Mouse (Mus musculus) embryonic facial prominence, embryonic 10.5 days (tissue): ENCODE data around the gene Lum. TPM values are rescaled to one million over a fixed set of nuclear protein-coding genes. Genes with fewer than 3 reads are reported as not detected.

Source experiments
- DNase-seq: peaks from one replicate; pipeline ENCODE4 v3.0.0-alpha.2; 2017; ENCODE audit warnings: low spot score
- H3K27ac ChIP-seq: fragments of 300-500 bp; sonication (generic); replicated peaks from 2 replicates; pipeline ENCODE4 v1.5.1; 2016; ENCODE audit warnings: mild to moderate bottlenecking
- H3K27me3 ChIP-seq: fragments of 300-500 bp; sonication (generic); replicated peaks from 2 replicates; pipeline ENCODE4 v1.6.1; 2016; ENCODE audit warnings: low read depth, mild to moderate bottlenecking; ENCODE audit not compliant: poor library complexity, severe bottlenecking
- H3K36me3 ChIP-seq: fragments of 300-500 bp; sonication (generic); replicated peaks from 2 replicates; pipeline ENCODE4 v1.6.1; 2016; ENCODE audit warnings: mild to moderate bottlenecking, moderate library complexity
- H3K4me1 ChIP-seq: fragments of 300-500 bp; sonication (generic); 2 replicates; pipeline ENCODE4 v1.6.1; 2016
- H3K4me3 ChIP-seq: fragments of 300-500 bp; sonication (generic); 2 replicates; pipeline ENCODE4 v1.5.1; 2016; ENCODE audit warnings: mild to moderate bottlenecking, moderate library complexity
- H3K9me3 ChIP-seq: fragments of 300-500 bp; sonication (generic); 2 replicates; pipeline ENCODE4 v1.6.1; 2016; ENCODE audit warnings: mild to moderate bottlenecking
- WGBS: fragments of 180-500 bp; shearing (Covaris S2); methylation state at CpG from one replicate; pipeline ENCODE4 v1.1.7; 2016; 5-methylcytosine and 5-hydroxymethylcytosine counted together
- polyA plus RNA-seq: library from polyadenylated mRNA; unstranded; fragments of >200 nt; fragmentation: Nextera tagmentation; extraction: Ambion mirVana; gene quantifications from 2 replicates; pipeline ENCODE4 v1.2.1, GENCODE M21; 2016

The Lum gene
- polyA plus RNA-seq, 1 experiment from 2014 or later = 33.3 TPM

DNA sequence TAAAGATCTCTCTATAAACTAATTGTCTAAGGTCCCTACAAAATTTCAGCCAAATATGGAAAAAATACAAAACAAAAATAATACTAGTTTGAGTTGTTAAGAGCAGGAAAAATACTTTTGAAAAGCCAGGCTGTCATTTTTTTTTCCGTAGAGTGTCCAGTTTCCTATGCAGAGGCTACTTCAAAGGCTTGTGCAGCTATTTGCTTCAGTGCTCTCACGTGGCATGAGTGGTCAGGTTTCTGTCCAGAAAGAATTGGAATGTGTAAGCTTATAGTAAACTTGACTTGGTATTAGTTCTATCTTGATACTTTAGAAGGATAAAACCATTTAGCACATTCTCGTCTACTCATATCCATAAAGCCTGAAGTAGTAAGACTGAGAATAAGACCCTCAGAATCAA is 26.8 kb downstream of the Lum start:
- no peak for DNase-seq
- Histone ChIP-seq H3K4me3 (no peak overlapping the region), H3K27me3 (no peaks in the 10 kb centered on the region), H3K9me3 (no peaks in the 10 kb centered on the region), H3K27ac (no peak overlapping the region), H3K36me3 (no peaks in the 10 kb centered on the region), H3K4me1 (peaks cover 16% of the 10 kb centered on the region; the same call in 1 of the 2 replicates)
- 50% methylated on average over 3 of the region's 3 CpGs for WGBS

DNA sequence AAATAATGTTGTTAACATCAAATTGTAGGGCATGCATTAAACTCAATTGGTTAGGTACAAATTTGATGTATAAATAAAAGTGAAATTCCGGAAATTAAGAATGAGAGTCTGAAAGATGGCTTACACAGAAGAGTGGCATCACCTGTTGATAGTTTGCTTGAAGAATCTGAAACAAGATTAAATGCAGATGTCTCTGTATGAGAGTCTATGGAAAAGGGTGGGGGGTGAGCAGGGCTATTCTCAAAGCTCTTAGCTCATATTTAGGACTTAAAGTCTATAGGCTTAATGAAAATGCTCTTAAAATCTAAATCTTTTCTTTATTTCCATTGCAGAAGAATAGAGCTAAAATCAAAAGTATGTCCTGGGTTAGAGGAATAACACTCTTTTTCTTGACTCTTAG is 30.8 kb downstream of the Lum start:
- Histone ChIP-seq H3K9me3 (no peaks in the 10 kb centered on the region), H3K4me3 (no peak overlapping the region), H3K36me3 (no peaks in the 10 kb centered on the region), H3K27me3 (no peaks in the 10 kb centered on the region), H3K27ac (no peak overlapping the region), H3K4me1 (peaks cover 16% of the 10 kb centered on the region; the same call in 1 of the 2 replicates)
- WGBS = 63% methylated on average over 1 of the region's 1 CpGs
- no peak for DNase-seq

DNA sequence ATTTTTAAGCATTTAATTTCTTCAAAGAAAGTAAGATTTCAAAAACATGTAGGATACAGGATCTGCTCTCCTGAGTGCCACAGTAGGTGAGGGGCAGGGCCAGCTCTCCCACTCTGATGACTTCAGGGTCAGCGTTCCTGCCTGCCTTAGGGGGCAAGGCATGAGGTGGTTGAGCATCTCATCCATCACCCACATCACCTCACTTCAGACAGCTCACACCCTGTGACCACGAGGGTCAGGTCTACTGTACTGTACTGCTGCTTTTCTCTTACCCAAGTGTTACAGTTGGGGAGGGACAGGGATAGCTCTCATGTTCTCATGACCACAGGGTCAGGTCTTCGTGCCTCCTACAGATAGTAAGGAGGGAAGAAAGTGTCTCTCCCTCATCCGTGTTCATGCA is 36.8 kb downstream of the Lum start:
- no peaks in the 10 kb centered on the region for H3K27me3 ChIP-seq
- no peak overlapping the region for H3K4me3 ChIP-seq
- WGBS = 85% methylated on average over 4 of the region's 4 CpGs
- no peak for DNase-seq
- no peaks in the 10 kb centered on the region for H3K4me1 ChIP-seq
- H3K27ac ChIP-seq = no peak overlapping the region
- H3K9me3 ChIP-seq = no peaks in the 10 kb centered on the region
- no peaks in the 10 kb centered on the region for H3K36me3 ChIP-seq

DNA sequence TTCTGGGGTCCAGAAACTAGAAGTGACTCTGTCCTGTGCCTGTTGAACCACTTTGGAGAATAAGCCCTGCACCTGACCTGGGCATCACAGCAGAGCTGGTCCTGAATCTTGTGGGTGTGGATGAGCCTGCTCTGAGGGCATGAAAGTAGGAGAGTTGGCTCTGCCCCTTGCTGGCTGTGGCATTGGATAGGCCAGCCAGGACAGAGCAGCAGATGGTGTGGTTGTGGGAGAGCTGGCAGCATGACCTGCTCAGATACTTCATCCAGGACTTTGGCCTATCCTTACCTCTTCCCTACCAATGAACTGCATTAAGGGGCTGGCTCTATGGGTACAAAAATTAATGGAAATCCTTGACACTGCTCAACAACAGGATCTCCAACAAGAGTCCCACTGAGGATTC is 38.3 kb downstream of the Lum start:
- DNase-seq = no peak
- no peaks in the 10 kb centered on the region for H3K36me3 ChIP-seq
- no peaks in the 10 kb centered on the region for H3K4me1 ChIP-seq
- H3K9me3 ChIP-seq = no peaks in the 10 kb centered on the region
- no peak overlapping the region for H3K27ac ChIP-seq
- no peaks in the 10 kb centered on the region for H3K27me3 ChIP-seq
- H3K4me3 ChIP-seq = no peak overlapping the region

DNA sequence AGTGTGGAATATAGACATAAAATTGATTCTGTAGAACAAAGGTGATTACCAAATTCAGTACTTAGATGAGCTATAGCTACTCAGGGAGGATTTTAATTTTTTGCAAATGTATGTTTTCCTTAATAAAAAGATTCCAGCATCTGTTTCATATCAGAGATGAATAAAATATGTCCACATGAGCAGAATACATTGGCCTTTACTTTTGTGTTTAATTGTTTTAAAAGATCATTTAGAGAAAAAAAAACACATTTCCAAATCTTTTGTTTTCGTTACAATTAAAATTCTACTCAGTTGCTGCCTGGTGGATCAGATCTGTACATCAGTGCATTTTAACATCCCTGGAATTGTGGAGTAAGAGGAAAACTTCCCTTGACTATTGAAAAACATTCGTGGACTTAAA is 41.7 kb downstream of the Lum start, which contains the start of gene Kera:
Gene Kera, plus strand, starts transcription at position 301 of the 400 bp plus-strand sequence.
- H3K4me3 ChIP-seq = no peak within 1 kb of the TSS
- no peak for DNase-seq
- H3K27ac ChIP-seq = no peak within 1 kb of the TSS
- WGBS = 89% methylated on average over 2 of the region's 2 CpGs
- no peaks in the 10 kb centered on the region for H3K4me1 ChIP-seq
- H3K9me3 ChIP-seq = no peaks in the 10 kb centered on the region
- no peaks in the 10 kb centered on the region for H3K36me3 ChIP-seq
- H3K27me3 ChIP-seq = no peaks in the 10 kb centered on the region

Other genes with a start within 250 kb of the Lum start
- 2.7 and 4.9 TPM in 2 replicates for gene Dcn, start 85.5 kb upstream of the Lum start, polyA plus RNA-seq
- gene Kera, start 41.8 kb downstream of the Lum start, polyA plus RNA-seq = 0.20 and 0.34 TPM in 2 replicates
- 0.19 and 0.30 TPM in 2 replicates for gene Epyc, start 78.9 kb downstream of the Lum start, polyA plus RNA-seq
- gene Ccer1, start 127.9 kb downstream of the Lum start, polyA plus RNA-seq = not detected in 2 replicates
- gene C030005K15Rik, start 161.6 kb downstream of the Lum start, polyA plus RNA-seq = not detected in 2 replicates